Mouse (Mus musculus) embryonic facial prominence, embryonic 12.5 days (tissue): Measurements from ENCODE around the gene DXBay18. TPM values are rescaled to one million over a fixed set of nuclear protein-coding genes. Genes with fewer than 3 reads are reported as not detected.
"Not testable (repeated sequence)": the region's sequence is repeated elsewhere in the genome, so short reads cannot be mapped to it uniquely, and the experiment has no call there.

Experiments
- ATAC-seq: fragments of 200-750 bp; cut with Nextera tagmentation; 2 replicates; pipeline ENCODE4 v1.8.0; 2017; ENCODE audit not compliant: insufficient number of reproducible peaks, insufficient read depth, low FRiP score, low TSS enrichment
- H3K27ac ChIP-seq: fragments of 300-500 bp; sonication (generic); 2 replicates; pipeline ENCODE4 v1.5.1; 2016; ENCODE audit warnings: mild to moderate bottlenecking
- H3K27me3 ChIP-seq: fragments of 300-500 bp; sonication (generic); 2 replicates; pipeline ENCODE4 v1.6.1; 2016; ENCODE audit warnings: mild to moderate bottlenecking, moderate library complexity
- H3K36me3 ChIP-seq: fragments of 300-500 bp; sonication (generic); 2 replicates; pipeline ENCODE4 v1.6.1; 2016; ENCODE audit warnings: mild to moderate bottlenecking
- H3K4me1 ChIP-seq: fragments of 300-500 bp; sonication (generic); 2 replicates; pipeline ENCODE4 v1.6.1; 2016
- H3K4me2 ChIP-seq: fragments of 300-500 bp; sonication (generic); replicated peaks from 2 replicates; pipeline ENCODE4 v1.6.1; 2016; ENCODE audit warnings: mild to moderate bottlenecking, moderate library complexity
- H3K4me3 ChIP-seq: fragments of 300-500 bp; sonication (generic); 2 replicates; pipeline ENCODE4 v1.5.1; 2016; ENCODE audit warnings: mild to moderate bottlenecking
- H3K9ac ChIP-seq: fragments of 300-500 bp; sonication (generic); 2 replicates; pipeline ENCODE4 v1.6.1; 2016; ENCODE audit warnings: mild to moderate bottlenecking, moderate library complexity
- H3K9me3 ChIP-seq: fragments of 300-500 bp; sonication (generic); 2 replicates; pipeline ENCODE4 v1.6.1; 2016; ENCODE audit warnings: mild to moderate bottlenecking, moderate library complexity
- WGBS: fragments of 180-500 bp; shearing (Covaris S2); methylation state at CpG from one replicate; pipeline ENCODE4 v1.1.7; 2016; 5-methylcytosine and 5-hydroxymethylcytosine counted together
- polyA plus RNA-seq: library from polyadenylated mRNA; unstranded; fragments of >200 nt; fragmentation: Nextera tagmentation; extraction: Ambion mirVana; gene quantifications from 2 replicates; pipeline ENCODE4 v1.2.1, GENCODE M21; 2016

Gene DXBay18
- not detected in 2 replicates for polyA plus RNA-seq

DNA sequence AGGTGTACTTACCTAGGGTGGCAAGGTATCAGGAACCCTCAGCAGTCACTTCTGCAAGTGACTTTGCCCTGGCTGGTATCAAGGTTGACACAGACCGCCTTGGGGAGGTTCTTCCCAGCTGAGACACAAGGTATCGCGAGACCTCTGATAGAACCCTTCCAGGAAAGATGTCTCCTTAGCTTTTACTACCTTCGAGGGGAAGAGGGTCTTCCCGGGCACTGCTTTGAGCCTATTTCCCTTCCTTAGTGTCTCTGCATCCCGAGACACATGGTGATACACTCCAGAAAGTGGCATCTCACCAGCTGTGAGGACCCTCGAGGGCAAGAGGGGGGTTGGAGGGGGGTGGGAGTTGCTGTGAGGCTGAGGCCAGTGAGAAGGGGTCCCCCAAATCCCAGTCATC is at the start of gene DXBay18:
Gene DXBay18, minus strand, starts transcription at position 101 of the 400 bp plus-strand sequence.
- ATAC-seq, H3K4me3 ChIP-seq, H3K27me3 ChIP-seq, H3K27ac ChIP-seq, H3K9ac ChIP-seq, H3K4me2 ChIP-seq, H3K36me3 ChIP-seq, H3K4me1 ChIP-seq, H3K9me3 ChIP-seq: not testable (repeated sequence)
- no CpG with 5 or more reads among the region's 7 CpGs for WGBS

DNA sequence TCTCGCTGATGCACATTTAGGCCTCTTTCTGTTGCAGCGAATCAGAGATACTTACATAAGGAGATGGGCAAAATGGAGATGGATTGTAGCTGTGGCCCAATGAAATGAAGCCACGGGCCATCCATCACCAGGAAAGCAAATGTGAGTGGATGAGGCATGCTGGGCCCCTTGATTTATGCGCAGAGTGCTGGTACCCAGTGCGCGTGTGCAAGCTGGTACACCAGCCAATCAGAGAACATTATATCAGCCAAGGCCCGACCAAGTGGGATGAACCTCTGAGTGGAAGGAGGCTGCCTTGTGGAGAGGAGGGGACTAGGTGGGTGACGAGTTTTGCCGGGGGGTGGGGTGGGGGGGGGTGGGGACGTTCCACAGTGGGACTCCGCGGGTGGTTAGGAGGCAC is 42.7 kb upstream of the DXBay18 start, which contains the start of gene Xlr3b:
Gene Xlr3b, plus strand, starts transcription at position 274 of the 400 bp plus-strand sequence.
- ATAC-seq, H3K4me2 ChIP-seq: not testable (repeated sequence)

DNA sequence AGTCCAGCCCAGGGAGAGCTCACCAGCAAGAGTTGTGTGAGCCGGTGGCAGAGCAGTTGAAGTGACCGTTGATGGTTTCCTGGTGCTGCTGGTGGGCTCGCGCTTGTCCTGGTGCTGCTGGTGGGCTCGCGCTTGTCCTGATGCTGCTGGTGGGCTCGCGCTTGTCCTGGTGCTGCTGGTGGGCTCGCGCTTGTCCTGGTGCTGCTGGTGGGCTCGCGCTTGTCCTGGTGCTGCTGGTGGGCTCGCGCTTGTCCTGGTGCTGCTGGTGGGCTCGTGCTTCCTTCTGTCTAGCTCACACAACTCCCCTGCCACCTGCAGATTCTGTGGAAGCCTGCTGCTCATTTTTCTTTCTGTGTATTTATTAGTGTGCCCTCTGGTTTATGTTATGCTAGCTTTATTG is 27.6 kb upstream of the DXBay18 start, which contains the start of gene Spin2d:
Gene Spin2d, minus strand, starts transcription at position 101 of the 400 bp plus-strand sequence.
- not testable (repeated sequence) for H3K36me3 ChIP-seq, H3K4me3 ChIP-seq, H3K4me1 ChIP-seq, ATAC-seq, H3K9ac ChIP-seq, H3K9me3 ChIP-seq, H3K27ac ChIP-seq, H3K27me3 ChIP-seq, H3K4me2 ChIP-seq
- 90% methylated on average over 8 of the region's 15 CpGs for WGBS

More for the DNA sequence above, 42.7 kb upstream of the DXBay18 start, which contains the start of gene Xlr3b:
- H3K27me3 ChIP-seq, H3K9ac ChIP-seq, H3K27ac ChIP-seq, H3K9me3 ChIP-seq, H3K4me1 ChIP-seq, H3K4me3 ChIP-seq, H3K36me3 ChIP-seq: not testable (repeated sequence)
- WGBS, result 77% methylated on average over 12 of the region's 12 CpGs

DNA sequence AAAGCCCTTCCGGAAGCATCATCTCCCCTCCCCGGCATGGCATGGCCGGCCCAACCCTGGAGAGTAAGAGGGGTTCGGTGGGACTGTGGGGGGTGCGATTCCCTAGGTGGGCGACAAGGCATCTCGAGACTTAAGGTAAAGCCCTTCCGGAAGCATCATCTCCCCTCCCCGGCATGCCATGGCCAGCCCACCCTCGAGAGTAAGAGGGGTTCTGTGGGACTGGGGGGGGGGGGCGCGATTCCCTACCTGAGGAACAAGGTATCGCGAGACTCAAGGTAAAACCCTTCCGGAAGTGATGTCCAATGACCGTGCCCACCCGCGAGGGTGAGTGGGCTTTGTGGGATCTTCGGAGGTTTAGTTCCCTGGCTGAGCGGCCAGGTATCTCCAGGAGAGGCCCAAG is 754 bp downstream of the DXBay18 start, which contains the start of gene Xlr5b:
Gene Xlr5b, plus strand, starts transcription at position 301 of the 400 bp plus-strand sequence.
- H3K4me1 ChIP-seq, H3K9ac ChIP-seq, H3K4me2 ChIP-seq, H3K36me3 ChIP-seq, ATAC-seq, H3K27ac ChIP-seq, H3K27me3 ChIP-seq, H3K4me3 ChIP-seq, H3K9me3 ChIP-seq: not testable (repeated sequence)
- WGBS, result no CpG with 5 or more reads among the region's 20 CpGs

DNA sequence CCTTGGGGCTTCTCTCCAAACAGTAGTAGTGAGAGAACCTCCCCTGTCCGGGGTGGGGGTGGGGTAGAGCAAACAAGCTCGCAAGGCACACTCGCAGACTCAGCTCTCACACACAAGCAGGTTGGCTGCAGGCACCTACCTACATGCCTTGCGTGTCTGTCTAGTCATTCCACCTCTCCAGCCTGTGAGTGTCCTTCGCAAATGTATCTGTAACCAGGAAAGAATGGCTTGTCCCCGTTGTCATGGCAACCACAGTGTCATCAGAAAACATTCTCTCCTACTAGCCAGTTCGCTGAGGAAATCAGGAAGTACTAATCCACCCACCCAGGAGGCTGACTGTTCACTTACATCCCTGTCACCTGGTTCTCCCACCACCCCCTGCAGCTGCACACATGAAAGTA is 6.0 kb downstream of the DXBay18 start:
- not testable (repeated sequence) for H3K4me3 ChIP-seq, H3K36me3 ChIP-seq, H3K9me3 ChIP-seq, ATAC-seq, H3K4me2 ChIP-seq, H3K4me1 ChIP-seq, H3K9ac ChIP-seq, H3K27ac ChIP-seq, H3K27me3 ChIP-seq
- no CpG with 5 or more reads among the region's 7 CpGs for WGBS

DNA sequence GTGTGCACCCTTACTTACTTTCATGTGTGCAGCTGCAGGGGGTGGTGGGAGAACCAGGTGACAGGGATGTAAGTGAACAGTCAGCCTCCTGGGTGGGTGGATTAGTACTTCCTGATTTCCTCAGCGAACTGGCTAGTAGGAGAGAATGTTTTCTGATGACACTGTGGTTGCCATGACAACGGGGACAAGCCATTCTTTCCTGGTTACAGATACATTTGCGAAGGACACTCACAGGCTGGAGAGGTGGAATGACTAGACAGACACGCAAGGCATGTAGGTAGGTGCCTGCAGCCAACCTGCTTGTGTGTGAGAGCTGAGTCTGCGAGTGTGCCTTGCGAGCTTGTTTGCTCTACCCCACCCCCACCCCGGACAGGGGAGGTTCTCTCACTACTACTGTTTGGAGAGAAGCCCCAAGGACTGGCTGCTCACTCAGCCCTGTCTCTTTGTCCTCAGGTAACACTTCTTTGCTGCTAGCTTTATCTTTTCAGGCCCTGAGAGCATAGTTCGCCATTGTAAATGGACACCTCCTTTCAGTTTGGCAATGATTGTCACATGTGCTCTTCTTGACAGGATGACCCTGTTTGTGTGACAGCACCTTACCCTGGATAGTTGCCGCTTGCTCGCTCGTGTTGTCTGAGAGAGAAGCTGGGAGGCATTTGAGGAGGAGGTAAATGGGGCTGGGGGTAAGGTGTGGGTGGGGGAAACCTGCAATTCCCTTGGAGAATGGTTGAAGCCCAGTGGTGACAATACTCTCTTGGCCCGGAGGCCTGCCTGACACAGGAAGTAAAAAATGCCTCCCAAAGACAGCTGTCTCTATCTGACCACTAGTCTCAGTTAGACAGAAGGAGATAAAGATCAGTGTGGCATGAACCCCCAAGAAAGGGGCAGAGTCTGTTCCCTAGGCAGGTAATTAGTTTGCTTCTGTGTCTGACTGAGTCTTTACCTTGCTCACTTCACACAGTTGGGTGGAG is 26.1 kb downstream of the DXBay18 start:
- H3K9me3 ChIP-seq, H3K27me3 ChIP-seq, H3K27ac ChIP-seq, ATAC-seq, H3K9ac ChIP-seq, H3K4me1 ChIP-seq, H3K4me2 ChIP-seq, H3K4me3 ChIP-seq, H3K36me3 ChIP-seq: not testable (repeated sequence)
- WGBS, result no CpG with 5 or more reads among the region's 12 CpGs

DNA sequence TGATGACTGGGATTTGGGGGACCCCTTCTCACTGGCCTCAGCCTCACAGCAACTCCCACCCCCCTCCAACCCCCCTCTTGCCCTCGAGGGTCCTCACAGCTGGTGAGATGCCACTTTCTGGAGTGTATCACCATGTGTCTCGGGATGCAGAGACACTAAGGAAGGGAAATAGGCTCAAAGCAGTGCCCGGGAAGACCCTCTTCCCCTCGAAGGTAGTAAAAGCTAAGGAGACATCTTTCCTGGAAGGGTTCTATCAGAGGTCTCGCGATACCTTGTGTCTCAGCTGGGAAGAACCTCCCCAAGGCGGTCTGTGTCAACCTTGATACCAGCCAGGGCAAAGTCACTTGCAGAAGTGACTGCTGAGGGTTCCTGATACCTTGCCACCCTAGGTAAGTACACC is 32.5 kb downstream of the DXBay18 start, which contains the start of gene Gm14685:
Gene Gm14685, plus strand, starts transcription at position 301 of the 400 bp plus-strand sequence.
- no CpG with 5 or more reads among the region's 7 CpGs for whole genome bisulfite sequencing
- not testable (repeated sequence) for ATAC-seq, H3K27me3 ChIP-seq, H3K9ac ChIP-seq, H3K4me2 ChIP-seq, H3K4me3 ChIP-seq, H3K4me1 ChIP-seq, H3K9me3 ChIP-seq, H3K36me3 ChIP-seq, H3K27ac ChIP-seq

DNA sequence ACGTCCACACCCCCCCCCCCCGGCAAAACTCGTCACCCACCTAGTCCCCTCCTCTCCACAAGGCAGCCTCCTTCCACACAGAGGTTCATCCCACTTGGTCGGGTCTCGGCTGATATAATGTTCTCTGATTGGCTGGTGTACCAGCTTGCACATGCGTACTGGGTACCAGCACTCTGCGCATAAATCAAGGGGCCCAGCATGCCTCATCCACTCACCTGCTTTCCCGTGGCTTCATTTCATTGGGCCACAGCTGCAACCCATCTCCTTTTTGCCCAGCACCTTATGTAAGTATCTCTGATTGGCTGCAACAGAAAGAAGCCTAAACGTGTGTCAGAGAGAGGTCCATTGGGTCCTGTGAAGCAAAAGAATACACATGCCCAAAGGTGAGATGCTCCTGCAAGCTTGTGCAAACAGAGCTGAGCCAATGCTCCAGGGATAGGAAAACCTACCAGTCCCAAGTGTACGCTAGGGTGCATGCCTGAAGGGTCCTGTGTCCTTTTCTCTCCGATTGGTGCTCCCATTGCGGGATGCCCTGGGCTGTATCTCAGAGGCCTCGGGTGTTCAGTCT is 52.2 kb downstream of the DXBay18 start, which contains the start of gene Xlr3a:
Gene Xlr3a, minus strand, starts transcription at position 155 of the 568 bp plus-strand sequence.
- 72% methylated on average over 13 of the region's 13 CpGs for WGBS
- not testable (repeated sequence) for H3K4me2 ChIP-seq, ATAC-seq, H3K27me3 ChIP-seq, H3K9ac ChIP-seq, H3K27ac ChIP-seq, H3K9me3 ChIP-seq, H3K4me1 ChIP-seq, H3K36me3 ChIP-seq, H3K4me3 ChIP-seq

Other genes with a start within 250 kb of the DXBay18 start
- 81.4 and 81.7 TPM in 2 replicates for gene Cetn2, start 231.0 kb downstream of the DXBay18 start, polyA plus RNA-seq
- gene Nsdhl, start 230.9 kb downstream of the DXBay18 start, polyA plus RNA-seq, result 24.5 and 26.2 TPM in 2 replicates
- 11.3 TPM in 2 replicates for gene Zfp185, start 162.1 kb downstream of the DXBay18 start, polyA plus RNA-seq
- gene Pnma5, start 112.3 kb downstream of the DXBay18 start, polyA plus RNA-seq, result 0.09 TPM in 1 of 2 replicates, not detected in the other
- gene Pnma3, start 84.7 kb downstream of the DXBay18 start, polyA plus RNA-seq, result 0.10 and 0.35 TPM in 2 replicates
- 0.68 and 1.1 TPM in 2 replicates for gene Xlr4a, start 67.0 kb downstream of the DXBay18 start, polyA plus RNA-seq
- gene Xlr3a, start 52.4 kb downstream of the DXBay18 start, polyA plus RNA-seq, result 1.9 and 3.6 TPM in 2 replicates
- 0.05 and 0.18 TPM in 2 replicates for gene Gm14685, start 32.4 kb downstream of the DXBay18 start, polyA plus RNA-seq
- gene Xlr5b, start 654 bp downstream of the DXBay18 start, polyA plus RNA-seq, result not detected in 2 replicates
- not detected in 2 replicates for gene Spin2d, start 27.5 kb upstream of the DXBay18 start, polyA plus RNA-seq
- gene Xlr3b, start 42.8 kb upstream of the DXBay18 start, polyA plus RNA-seq, result 10.4 and 11.2 TPM in 2 replicates
- 0.64 and 0.69 TPM in 2 replicates for gene Xlr4b, start 64.9 kb upstream of the DXBay18 start, polyA plus RNA-seq
- gene F8a, start 78.8 kb upstream of the DXBay18 start, polyA plus RNA-seq, result 11.6 and 11.8 TPM in 2 replicates
- gene Xlr4c, start 93.7 kb upstream of the DXBay18 start, polyA plus RNA-seq, result 0.47 TPM in 1 of 2 replicates, not detected in the other
- not detected in 2 replicates for gene Xlr3c, start 115.9 kb upstream of the DXBay18 start, polyA plus RNA-seq
- not detected in 2 replicates for gene Xlr5a, start 143.5 kb upstream of the DXBay18 start, polyA plus RNA-seq
- gene Xlr5c, start 143.5 kb upstream of the DXBay18 start, polyA plus RNA-seq, result not detected in 2 replicates
- not detected in 2 replicates for gene Gm45015, start 187.4 kb upstream of the DXBay18 start, polyA plus RNA-seq
- 21.2 and 21.6 TPM in 2 replicates for gene Zfp275, start 193.2 kb upstream of the DXBay18 start, polyA plus RNA-seq
- gene Gm18336, start 249.3 kb upstream of the DXBay18 start, polyA plus RNA-seq, result not detected in 2 replicates